Mouse (Mus musculus): ENCODE measurements around the gene AY358078. TPM values are rescaled to one million over a fixed set of nuclear protein-coding genes. Genes with fewer than 3 reads are reported as not detected.
"Not testable (repeated sequence)": the region's sequence is repeated elsewhere in the genome, so short reads cannot be mapped to it uniquely, and the experiment has no call there.

The AY358078 gene
- total and polyA plus RNA-seq, 3 experiments, result 0.26 TPM; not detected in 2

- no peaks in the 10 kb centered on the region for H3K27me3 ChIP-seq (replicated peaks)
- TF ChIP-seq UBTF (IDR thresholded peaks at IDR 0.05; ENCODE audit: low read depth, low read length), result no peak
- TF ChIP-seq SMC3 (IDR thresholded peaks at IDR 0.05; ENCODE audit: low read depth, low read length), result no peak
- no peak for TF ChIP-seq HCFC1 (IDR thresholded peaks at IDR 0.05; ENCODE audit: low read depth, low read length)
- no peak for TF ChIP-seq IRF4 (IDR thresholded peaks at IDR 0.05; ENCODE audit: low read depth, low read length)
- no peak for TF ChIP-seq BHLHE40 (IDR thresholded peaks at IDR 0.05; ENCODE audit: low read depth, low read length)
- TF ChIP-seq RCOR1 (conservative IDR thresholded peaks at IDR 0.05; ENCODE audit: low read depth, low read length), result no peak
- TF ChIP-seq MAZ (IDR thresholded peaks at IDR 0.05; ENCODE audit: low read depth, low read length), result no peak
- TF ChIP-seq POLR2A (IDR thresholded peaks at IDR 0.05; ENCODE audit: low read depth, low read length), result no peak
- TF ChIP-seq PAX5 (IDR thresholded peaks at IDR 0.05; ENCODE audit: low read length), result no peak
- no peak for TF ChIP-seq MAFK (IDR thresholded peaks at IDR 0.05; ENCODE audit: insufficient replicate concordance, low read length)
- no peak for TF ChIP-seq NELFE (IDR thresholded peaks at IDR 0.05; ENCODE audit: low read depth, low read length)
These were observed 5.7 kb upstream of the AY358078 start for GRCm38 (mm10) chr14:51794106-51794505.

GRCm38 (mm10) chr14:51826625-51827024 is 26.8 kb downstream of the AY358078 start:
- in situ Hi-C loops (cut with MboI; ENCODE audit: low pct_ligation_motif_present, low pct_unique_long_range_greater_than_20kb, low sequenced_read_pairs) (no loop called here), dilution Hi-C loops (cut with MboI; ENCODE audit: extremely low pct_ligation_motif_present, extremely low pct_unique_long_range_greater_than_20kb, low sequenced_read_pairs) (no loop called here)
- Histone ChIP-seq H3K4me3 (replicated peaks in 1 of 3; ENCODE audit: low read depth in 2 of 3, low read length in 2 of 3, poor library complexity in 1 of 3) (no peak overlapping the region), H3K4me2 (ENCODE audit: insufficient read depth, low read depth, poor library complexity, severe bottlenecking) (no peak overlapping the region), H3K79me2 (replicated peaks; ENCODE audit: control insufficient read depth, extremely low read depth, insufficient read depth, poor library complexity, severe bottlenecking) (no peaks in the 10 kb centered on the region), H3K9ac (ENCODE audit: insufficient read depth, low read depth) (no peak overlapping the region), H3K27me3 (replicated peaks) (no peaks in the 10 kb centered on the region), H3K9me3 (replicated peaks; ENCODE audit: low read length) (no peaks in the 10 kb centered on the region), H3K4me1 (ENCODE audit: control insufficient read depth in 1 of 2, insufficient read depth in 2 of 2) (peaks cover 0 to 18% of the 10 kb centered on the region in 2 experiments; a peak in 2 of 4 replicates), H3K27ac (ENCODE audit: insufficient read depth, low read depth) (no peak overlapping the region), H3K36me3 (replicated peaks in 1 of 2; ENCODE audit: control insufficient read depth in 1 of 2, insufficient read depth in 1 of 2, low read length in 1 of 2) (no peaks in the 10 kb centered on the region)
- peak; percentile 40 for DNase-seq (ENCODE audit: extremely low read depth)
- TF ChIP-seq MAX (IDR thresholded peaks at IDR 0.05; ENCODE audit: low read length), result no peak
- no peak for TF ChIP-seq ZC3H11A (IDR thresholded peaks at IDR 0.05; ENCODE audit: low read depth, low read length)

More at GRCm38 (mm10) chr14:51794106-51794505, 5.7 kb upstream of the AY358078 start:
- Histone ChIP-seq H3K36me3 (replicated peaks in 1 of 2; ENCODE audit: control insufficient read depth in 1 of 2, insufficient read depth in 1 of 2, low read length in 1 of 2) (no peaks in the 10 kb centered on the region), H3K4me2 (ENCODE audit: insufficient read depth, low read depth, poor library complexity, severe bottlenecking) (no peak overlapping the region), H3K27ac (ENCODE audit: insufficient read depth, low read depth) (no peak overlapping the region), H3K9me3 (replicated peaks; ENCODE audit: low read length) (no peaks in the 10 kb centered on the region), H3K9ac (ENCODE audit: insufficient read depth, low read depth) (no peak overlapping the region), H3K4me3 (replicated peaks in 1 of 3; ENCODE audit: low read depth in 2 of 3, low read length in 2 of 3, poor library complexity in 1 of 3) (no peak overlapping the region), H3K79me2 (replicated peaks; ENCODE audit: control insufficient read depth, extremely low read depth, insufficient read depth, poor library complexity, severe bottlenecking) (no peaks in the 10 kb centered on the region), H3K4me1 (ENCODE audit: control insufficient read depth in 1 of 2, insufficient read depth in 2 of 2) (peaks cover 0 to 8% of the 10 kb centered on the region in 2 experiments; a peak in 1 of 4 replicates)
- no peak for DNase-seq (ENCODE audit: extremely low read depth)
- in situ Hi-C loops (cut with MboI; ENCODE audit: low pct_ligation_motif_present, low pct_unique_long_range_greater_than_20kb, low sequenced_read_pairs), result no loop called here
- dilution Hi-C loops (cut with MboI; ENCODE audit: extremely low pct_ligation_motif_present, extremely low pct_unique_long_range_greater_than_20kb, low sequenced_read_pairs), result no loop called here

- H3K27ac ChIP-seq (ENCODE audit: insufficient read depth, low read depth); H3K9ac ChIP-seq (ENCODE audit: insufficient read depth, low read depth); H3K9me3 ChIP-seq (replicated peaks; ENCODE audit: low read length); DNase-seq (ENCODE audit: extremely low read depth); H3K79me2 ChIP-seq (replicated peaks; ENCODE audit: control insufficient read depth, extremely low read depth, insufficient read depth, poor library complexity, severe bottlenecking); H3K4me3 ChIP-seq (replicated peaks in 1 of 3; ENCODE audit: low read depth in 2 of 3, low read length in 2 of 3, poor library complexity in 1 of 3); dilution Hi-C loops (cut with MboI; ENCODE audit: extremely low pct_ligation_motif_present, extremely low pct_unique_long_range_greater_than_20kb, low sequenced_read_pairs); H3K27me3 ChIP-seq (replicated peaks); H3K36me3 ChIP-seq (replicated peaks in 1 of 2; ENCODE audit: control insufficient read depth in 1 of 2, insufficient read depth in 1 of 2, low read length in 1 of 2); H3K4me2 ChIP-seq (ENCODE audit: insufficient read depth, low read depth, poor library complexity, severe bottlenecking); in situ Hi-C loops (cut with MboI; ENCODE audit: low pct_ligation_motif_present, low pct_unique_long_range_greater_than_20kb, low sequenced_read_pairs): not testable (repeated sequence)
- peak; percentile 37 for TF ChIP-seq RAD21 (IDR thresholded peaks at IDR 0.05; ENCODE audit: low read depth, low read length)
- TF ChIP-seq CTCF (conservative IDR thresholded peaks at IDR 0.05 in 1 of 2, IDR thresholded peaks at IDR 0.05 in 1 of 2; ENCODE audit: low read depth in 2 of 2, low read length in 2 of 2), result peak; percentile 39 to 63; a peak in 3 of 4 replicates
- peak; percentile 65 for TF ChIP-seq SMC3 (IDR thresholded peaks at IDR 0.05; ENCODE audit: low read depth, low read length)
- peaks cover 0 to 18% of the 10 kb centered on the region in 2 experiments; a peak in 2 of 4 replicates for H3K4me1 ChIP-seq (ENCODE audit: control insufficient read depth in 1 of 2, insufficient read depth in 2 of 2)
These were observed 28.0 kb downstream of the AY358078 start for GRCm38 (mm10) chr14:51827842-51828241.

Data from CH12.LX (cell line).